Mouse (Mus musculus) thymus, adult 18-20 months (tissue): ENCODE results near the gene Bcl7a.
A peak's percentile ranks its signal among the peaks of the same experiment; 100 is the strongest.

Source experiments
- DNase-seq, 2 experiments: peaks; one replicate each; pipeline ENCODE4 v3.0.0; 2022; ENCODE audit warnings: mixed read lengths in 2 of 2

Bcl7a gene

DNA sequence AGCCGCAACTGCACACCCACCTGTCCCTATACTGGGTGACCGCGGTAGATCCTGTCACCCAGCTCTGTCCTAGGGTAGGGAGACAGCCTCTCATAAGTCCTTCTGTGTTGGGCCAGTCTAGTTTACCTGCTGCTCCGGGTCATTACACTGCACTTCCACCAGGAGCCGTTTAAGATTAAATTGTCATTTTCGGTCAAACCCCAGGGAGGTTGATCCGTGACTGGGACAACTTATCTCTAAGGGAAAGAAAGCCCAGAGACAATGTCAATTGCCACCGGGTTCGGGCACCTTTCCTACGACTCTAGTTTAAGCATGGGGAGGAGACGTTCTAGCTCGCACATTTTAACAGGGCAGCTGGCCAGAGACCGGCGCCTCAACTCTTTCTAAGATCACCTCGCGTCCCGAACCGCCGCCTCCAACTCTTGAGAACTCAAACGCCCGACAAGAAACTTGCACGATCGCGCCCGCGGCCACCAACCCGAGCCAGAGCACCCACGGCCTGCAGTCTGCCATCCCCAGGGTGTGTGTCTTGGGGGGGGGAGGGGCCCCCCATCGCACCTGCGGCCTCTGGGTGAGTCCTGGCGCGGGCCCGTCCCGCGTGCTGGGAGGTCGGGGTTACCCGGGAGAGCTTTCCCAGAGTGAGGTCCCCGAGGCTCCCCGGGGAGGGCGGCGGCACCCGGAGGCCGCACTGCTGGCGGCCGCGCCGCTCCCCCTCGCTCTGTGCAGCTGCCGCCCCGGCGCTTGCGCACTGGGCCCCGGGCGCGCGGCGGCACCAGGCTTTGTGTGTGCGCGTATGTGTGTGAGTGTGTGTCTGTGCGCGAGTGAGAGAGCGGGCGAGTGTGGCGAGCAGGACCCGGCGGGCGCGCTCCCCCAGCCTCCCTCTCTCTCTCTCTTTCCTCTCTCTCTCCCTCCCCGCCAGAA is at the start of gene Bcl7a:
Gene Bcl7a (plus strand): TSS at position 128 of the 921 bp plus-strand sequence.
- peak; percentile 85 to 87 for DNase-seq

DNA sequence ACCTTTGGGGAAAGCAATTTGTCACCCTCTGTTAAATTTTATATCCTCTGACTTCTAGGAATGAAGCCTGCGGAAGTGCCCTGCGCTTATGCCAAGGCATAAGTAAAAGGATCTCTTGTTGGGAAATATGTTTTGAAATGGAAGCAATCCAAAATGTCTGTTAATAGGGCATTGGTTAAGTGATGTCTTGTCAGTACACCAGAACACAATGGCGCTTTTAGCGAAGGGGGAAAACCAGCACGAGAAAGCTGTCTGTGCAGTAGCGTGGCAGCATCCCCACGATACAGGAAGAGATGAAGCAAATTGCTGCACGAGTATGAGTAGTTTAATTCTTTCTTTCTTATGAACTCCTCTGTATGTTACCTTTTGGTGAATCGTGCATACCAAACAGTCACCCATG is 49.0 kb upstream of the Bcl7a start:
- DNase-seq, result no peak

DNA sequence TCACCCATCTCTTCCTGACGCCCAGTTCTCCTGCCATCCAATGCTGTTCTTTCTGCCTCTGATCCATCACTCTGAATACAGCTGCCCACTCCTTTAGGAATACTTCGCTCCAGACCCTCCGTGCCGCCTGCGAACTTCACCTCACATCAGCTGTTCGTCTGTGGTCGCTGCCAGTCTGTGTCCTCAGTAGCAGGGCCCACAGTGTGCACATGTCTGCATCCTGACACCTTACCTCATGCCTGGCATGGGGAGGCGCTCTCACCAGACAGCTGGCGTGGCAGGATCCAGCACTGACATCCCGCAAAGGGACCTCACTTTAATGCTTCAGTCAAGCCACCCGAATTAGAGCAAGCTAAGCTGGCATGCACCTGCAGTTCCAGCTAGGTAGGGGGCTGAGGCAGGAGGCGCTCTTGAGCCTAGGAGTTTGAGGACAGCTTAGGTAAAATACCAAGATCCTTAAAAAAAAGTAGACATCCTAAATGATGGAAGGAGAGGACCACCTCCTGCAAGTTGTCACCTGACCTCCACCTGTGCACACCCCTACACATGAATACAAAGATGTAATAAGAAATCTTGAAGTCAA is 47.3 kb upstream of the Bcl7a start:
- no peak for DNase-seq

DNA sequence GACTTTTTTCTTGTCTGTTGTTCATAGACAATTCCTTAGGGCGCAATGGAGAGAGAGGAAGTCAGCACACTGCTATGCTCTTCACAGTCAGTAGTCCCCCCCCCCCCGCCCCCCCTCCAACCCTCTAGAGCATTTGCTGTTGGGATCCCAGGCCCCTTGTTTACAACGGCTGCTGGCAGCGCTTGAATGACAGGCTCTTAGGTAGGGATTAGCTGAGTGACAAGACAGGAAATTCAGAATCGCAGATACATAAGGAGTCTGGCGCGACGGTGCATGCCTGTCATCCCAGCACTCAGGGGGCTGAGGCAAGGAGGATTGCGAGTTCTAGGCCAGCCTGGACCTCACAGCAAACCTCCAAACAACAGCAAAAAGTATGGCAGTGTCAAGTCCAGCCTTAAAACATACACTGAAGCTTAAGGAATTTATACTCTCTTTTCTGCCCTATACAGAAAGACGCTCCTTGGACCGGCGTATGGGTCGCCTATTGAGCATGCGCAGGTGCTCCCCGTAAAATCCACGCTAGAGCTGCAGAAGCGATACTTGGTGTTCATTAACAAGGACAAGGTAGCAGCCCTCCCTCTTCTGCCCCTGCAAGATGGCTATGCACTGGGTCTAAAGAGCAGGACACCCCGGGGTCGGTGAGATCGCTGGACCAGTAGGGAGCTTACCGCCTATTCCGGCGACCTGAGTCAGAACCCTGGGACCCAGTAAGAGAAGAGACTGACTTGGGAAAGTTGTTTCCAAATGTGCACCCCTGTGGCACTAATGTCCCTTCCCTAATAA is 46.5 kb upstream of the Bcl7a start:
- no peak for DNase-seq

DNA sequence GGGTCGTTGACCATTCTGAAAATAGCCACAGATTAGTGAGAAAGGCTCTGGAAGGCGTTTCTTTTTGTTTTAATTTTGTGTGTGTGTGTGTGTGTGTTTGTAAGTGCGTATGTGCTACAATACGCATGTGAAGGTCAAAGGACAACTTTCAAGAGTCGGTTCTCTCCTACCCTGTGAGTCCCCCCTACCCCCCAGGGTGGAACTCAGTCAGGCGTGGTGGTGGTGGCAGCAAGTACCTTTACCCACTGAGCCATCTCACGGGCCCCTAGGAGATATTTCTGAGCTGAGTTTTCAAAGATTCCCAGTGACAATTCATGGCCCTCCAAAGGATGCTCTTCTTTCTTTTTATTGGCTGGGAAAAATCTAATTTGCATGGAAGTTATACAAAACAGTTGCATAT is 45.8 kb upstream of the Bcl7a start:
- no peak for DNase-seq

DNA sequence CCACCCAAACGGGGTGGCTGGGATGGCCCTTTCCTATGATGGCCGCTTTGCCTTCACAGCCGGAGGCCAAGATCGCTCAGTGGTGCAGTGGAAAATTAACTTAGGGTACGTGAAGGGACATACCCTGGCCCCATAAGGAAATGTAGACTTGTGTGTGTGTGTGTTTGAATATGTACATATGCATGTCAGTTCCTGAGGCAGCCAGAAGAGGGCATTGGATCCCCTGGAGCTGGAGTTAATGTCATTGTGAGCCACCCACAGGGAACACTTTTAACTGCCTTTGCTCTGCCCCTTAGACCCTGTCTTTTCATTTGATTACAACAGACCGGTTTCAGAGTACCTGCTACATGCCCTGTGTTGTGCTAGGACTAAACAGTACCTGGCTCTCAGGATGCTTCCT is 45.1 kb upstream of the Bcl7a start:
- DNase-seq, result no peak

DNA sequence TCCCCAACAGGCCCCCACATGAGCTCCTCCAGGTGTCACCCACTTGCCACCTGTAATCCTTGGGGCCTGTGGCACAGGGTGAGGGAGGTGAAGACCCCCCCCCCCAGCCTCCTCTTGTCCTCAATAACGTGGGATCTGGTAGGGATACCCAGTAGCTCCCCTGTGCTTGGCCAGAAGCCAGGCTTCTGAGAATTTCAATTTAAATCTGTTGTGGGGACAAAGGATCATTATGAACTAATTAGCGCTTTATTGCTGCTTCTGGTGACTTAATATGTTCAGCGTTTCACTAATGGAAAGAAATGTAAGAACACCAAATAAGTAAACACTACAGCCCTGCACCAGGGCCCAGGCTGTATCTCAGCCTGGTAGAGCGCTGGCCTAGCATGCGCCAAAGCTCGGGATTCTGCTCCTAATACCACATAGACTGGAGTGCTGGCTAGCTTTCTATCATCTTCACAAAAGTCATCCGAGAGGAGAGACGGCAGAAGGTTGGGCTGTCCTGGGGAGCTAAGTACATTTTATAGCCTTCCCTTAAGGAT is 43.1 kb upstream of the Bcl7a start:
- no peak for DNase-seq

DNA sequence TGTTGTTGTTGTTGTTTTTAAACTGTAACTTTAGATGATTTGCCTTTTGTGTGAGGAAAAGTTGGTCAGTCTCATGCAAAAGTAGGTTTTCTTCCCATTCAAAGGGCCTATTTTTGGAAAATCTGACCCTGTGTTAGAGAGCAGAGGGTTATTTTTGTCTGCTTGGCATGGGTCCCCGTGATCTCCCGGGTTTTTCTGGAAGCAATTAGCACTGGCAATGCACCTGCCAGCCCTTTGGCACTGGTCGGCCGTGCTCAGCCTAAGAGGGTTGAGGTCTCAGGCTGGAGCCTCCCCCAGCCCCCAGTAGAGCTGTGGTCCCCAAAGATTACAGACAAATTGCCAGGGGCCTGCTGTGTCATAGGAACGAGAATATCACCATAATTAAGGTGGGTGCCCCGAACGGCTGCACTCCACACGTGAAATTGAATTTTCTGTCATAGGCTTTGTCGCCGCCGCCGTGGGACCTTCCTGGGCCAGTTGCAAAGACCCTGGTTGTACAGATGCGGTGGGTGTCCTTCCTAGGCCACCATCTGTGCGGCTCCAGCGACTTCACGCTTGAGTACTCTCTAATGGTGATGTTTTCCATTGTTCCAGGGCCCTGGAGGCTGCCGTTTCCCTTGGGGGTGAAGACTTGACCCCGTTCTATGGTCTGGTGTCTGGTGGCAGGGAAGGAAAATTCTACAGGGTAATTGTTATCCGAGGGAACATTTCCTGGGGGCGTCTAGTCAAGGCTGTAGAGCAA is 41.7 kb upstream of the Bcl7a start:
- DNase-seq, result no peak

DNA sequence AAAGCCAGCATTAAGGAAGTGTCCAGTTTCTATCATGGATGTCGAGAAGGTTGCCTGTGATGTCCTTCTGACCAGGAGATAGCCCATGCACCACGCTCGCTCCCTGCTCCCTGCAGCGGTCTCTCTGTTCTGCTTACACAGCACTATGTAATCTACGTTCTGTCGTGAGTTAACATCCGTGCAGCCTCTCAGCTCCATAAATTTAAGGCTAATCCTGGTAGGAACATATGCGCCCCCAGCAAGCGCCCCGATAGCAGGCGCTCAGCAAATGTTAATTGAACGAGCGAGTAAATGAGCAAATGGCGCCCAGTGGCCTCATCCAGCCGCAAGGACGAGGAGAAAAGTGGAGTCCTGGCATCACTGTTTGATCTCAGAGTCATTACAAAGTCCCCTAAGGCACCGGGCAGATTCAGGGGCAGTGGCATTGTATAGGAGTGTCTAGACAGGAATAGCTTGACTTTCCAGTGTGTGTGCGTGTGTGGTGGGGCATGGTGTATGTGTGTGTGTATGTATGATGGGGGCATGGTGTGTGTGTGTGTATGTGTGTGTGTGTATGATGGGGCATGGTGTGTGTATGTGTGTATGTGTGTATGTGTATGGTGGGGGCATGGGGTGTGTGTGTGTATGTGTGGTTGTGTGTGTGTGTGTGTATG is 35.9 kb upstream of the Bcl7a start:
- no peak for DNase-seq

DNA sequence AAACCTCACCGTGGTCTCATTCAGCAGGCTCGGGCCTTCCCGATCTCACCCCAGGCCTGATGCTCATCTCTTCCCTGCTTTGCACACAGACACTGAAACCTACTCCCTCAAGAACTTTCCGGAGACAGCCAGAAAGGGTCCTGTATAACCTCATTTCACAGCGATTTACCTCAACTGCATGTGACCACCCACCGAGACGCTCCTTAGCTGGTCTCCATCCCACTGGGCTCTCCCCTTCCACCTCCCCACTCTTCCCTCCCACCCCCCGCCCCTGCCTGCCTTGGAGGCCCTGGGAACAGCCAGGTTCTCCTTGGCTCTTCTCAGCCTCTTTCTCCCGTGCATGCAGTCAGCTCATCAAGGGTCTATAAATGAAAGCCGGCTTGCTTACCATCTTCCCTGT is 33.8 kb upstream of the Bcl7a start:
- no peak for DNase-seq

DNA sequence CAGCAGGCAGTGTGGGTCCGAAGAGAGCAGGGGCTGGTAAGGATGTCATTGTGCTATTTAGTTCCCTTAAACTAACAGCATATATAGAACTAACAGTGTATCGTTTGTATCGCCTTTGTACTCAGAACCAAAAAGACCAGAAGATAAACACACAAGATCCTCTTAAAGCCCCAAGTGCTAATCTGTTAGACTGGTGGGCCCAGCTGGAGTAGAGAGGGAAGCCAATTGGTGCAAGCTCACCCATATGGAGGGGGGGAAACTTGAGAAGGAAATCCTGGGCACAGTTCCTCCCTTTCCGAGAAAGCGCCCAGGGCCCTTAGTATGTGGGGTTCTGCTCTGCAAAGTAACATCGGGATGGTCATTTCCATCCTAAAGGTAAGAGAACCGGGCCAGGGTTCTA is 33.4 kb upstream of the Bcl7a start:
- DNase-seq, result no peak

DNA sequence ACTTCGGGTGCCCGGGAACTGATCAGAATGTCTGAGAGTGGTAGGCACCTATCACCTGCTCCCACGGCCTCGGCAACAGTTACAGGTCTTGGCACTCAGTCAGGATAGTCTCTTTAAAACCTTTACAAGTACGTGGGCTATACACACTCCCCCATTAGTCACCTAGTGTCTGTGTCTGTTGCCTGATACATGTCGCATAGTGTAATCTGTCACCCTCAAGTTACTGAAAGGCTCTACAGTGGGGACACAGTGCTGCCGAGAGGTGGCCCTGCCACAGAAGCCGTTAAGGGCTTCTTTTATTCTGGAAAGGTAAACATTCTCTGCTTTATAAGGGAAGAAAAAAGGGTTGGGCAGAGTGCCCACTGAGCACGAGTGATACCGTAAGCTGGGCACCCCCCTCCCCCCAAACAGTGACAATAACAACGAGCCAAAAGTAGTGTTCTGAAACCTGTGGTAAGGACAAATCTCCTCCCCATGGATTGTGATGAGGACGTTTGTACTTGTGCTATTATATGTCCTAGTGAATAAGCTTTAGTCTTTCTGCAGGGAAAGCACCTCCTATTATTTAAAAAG is 30.5 kb upstream of the Bcl7a start:
- no peak for DNase-seq

DNA sequence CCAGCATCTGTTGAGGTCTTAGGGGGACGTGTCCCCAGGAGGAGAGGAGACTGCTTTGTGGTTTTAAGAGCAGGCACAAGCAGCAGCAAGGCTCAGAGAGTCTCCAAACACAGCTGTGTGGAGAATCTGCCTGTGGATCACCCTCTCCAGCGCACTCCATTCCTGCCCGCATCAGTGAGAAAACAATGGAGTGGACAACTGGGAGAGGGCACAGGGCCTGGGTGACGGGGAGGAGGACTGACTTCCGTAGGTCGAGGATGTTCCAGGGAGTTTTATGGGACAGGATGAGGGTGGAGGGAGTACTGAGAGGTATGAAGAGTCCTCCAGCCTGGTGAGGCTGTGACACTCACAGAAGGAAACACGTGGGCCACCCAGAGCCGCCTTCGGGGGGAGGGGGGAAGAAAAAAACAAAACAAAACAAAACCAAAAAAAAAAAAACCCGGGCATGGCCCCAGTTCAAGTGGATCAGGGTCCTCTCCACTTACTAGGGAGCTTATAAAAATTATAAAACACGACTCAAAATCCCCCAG is 29.7 kb upstream of the Bcl7a start:
- DNase-seq, result peak; percentile 17 to 54

DNA sequence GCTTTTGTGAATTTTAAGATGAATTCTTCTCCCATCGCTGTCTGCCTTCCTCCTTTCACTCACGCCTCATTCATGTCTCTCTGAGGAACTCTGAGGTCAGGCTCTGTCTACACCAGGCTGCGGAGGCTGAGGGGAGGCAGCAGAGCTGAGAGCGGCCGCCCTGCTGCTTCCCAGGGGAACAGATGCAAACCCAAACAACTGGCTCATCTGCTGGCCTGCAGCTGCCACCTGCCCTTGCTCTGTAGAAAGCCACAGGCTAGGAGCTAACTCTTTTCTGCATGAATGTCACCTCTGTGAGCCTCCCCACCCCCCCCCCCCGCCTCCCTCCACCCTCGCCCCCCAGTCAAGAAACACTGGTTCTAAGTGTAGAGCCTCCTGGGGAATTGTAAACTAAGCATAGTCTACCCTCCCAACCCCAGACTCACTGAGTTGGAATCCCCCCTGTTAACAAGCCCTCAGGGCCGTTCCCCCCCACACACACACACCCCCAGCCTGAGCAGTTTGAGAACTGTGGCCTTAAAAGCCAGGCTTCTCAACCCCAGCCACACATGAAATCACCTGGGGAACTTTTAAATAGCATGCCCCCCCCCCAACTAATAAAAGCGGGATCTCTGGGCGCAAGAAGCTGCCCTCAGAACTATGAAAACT is 28.3 kb upstream of the Bcl7a start:
- DNase-seq, result peak; percentile 54 to 58

DNA sequence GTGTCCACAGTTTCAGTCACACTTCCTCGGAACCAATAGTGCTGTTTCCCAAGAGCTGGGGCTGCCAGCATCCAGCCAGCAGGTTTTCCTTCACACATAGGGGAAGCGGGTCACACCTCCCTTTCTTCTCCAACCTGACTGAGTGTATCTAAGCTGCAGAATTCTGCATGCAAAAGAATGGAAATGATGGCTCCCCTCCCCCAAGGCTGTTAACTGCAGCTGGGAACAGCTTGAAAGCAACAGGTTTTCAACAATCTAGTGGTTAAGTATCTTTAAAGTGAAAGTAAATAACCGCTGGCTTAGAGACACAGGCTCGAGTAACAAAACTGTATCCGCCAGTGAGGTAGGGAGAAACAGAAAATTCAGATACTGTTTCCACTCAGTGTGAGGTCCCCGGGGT is 25.6 kb upstream of the Bcl7a start:
- peak in 1 of 2 experiments; percentile 42 for DNase-seq

DNA sequence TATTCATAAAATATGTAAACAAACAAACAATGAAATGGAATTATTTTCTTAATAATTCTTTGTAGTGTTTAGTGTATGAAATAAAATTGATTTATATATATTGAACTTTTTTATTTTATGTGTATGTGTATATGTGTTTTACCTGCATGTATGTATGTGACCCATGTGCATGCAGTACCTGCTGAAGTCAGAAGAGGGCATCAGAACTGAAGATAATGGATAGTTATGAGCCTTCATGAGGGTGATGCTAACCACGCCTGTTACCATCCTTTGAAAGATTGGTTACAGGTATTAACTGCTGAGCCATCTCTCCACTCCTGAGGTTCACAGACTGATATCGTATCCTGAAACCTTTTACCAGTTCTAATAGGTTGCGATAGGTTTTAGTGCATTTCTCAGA is 23.5 kb upstream of the Bcl7a start:
- no peak for DNase-seq

DNA sequence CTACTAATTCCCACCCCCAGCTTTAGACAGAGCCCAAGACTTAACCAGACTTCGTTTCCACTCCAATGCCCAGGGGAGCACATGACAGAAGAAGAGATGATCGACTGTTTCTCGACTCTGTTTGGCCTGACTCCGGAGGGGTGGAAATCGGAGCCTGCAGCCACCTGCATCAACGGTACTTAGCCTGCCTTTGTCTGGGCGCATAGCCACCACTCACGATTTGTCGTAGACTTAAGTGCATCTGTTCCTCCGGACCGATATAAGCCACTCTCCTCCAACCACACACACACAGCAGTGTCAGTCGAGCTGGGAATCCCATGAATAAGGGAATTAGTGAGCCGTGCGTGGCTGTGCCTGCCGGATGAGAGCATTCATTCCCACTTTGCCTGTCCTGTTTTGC is 19.4 kb upstream of the Bcl7a start:
- DNase-seq, result no peak

DNA sequence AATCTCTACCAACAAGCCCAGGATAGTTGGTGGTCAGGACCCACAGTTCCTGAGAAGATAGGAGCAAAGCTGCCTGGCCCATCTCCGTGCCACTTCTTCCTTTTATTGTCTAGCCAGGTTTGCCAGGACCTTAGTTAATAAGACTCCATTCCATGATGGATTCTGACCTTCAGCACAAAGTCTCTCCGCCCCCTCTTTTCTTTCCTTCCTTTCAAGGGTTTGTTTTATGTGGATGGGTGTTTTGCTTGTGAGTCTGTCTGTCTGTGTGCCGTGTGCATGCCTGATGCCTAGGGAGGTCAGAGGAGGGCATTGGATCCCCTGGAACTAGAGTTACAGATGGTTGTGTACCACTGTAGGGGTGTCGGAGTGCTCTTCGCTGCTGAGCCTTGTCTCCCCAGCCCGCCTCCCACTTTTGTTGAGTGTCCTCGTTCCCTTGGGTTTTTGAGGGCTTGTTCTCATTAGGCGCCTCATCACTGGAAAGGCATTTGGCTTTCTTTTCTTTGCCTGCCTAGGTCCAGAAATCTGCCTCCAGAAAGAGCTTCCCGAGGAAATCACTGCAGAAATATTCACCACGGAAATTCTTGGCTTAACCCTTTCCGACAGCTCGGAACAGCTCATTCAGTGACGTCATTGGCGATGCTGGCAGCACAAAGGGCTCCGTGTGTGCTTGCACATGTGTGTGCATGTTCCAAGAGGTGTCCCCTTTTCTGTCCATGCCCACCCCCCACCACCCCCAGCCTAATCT is 17.5 kb upstream of the Bcl7a start:
- no peak for DNase-seq

DNA sequence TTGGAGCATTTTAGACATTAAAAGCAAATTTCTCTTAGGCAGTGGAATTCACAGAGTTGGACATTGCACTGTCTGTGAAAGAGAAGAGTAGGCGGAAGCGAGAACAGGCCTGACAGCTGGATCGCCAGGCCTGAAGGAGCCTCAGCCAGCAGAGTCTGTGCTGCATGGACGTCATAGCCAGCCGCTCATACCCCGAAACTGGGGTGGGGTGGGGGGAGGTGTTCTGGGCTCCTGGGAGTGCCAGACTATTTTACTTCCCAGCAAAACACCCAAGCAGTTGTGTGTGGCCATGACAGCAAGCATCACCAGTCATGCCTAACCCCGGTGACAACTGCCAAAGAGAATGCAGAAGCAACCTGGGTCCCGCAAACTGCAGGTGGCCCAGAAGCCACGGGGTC is 16.9 kb upstream of the Bcl7a start:
- no peak for DNase-seq

DNA sequence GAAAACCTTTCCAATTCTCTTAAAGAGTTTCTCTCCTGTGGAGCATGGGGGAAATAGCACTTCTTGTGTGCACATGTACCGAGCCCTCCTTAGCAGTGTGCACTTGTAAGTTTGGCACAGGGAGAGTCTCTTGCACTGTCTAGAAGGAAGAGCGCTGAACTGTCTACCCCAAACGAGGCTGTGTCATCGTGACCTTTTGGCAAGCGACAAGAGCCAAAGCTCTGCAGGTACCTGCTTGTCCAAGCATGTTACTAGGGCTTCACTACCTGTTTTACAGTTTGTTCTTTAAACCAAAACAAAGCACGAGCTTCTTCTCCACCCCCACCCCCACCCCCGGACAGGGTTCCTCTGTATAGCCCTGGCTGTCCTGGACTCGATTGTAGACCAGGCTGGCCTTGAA is 15.9 kb upstream of the Bcl7a start:
- DNase-seq, result no peak
